Mouse (Mus musculus): ENCODE results near the gene Lamtor1. TPM values are rescaled to one million over a fixed set of nuclear protein-coding genes. Genes with fewer than 3 reads are reported as not detected.

The Lamtor1 gene
- total and polyA plus RNA-seq, 3 experiments, result 96.5 to 146 (median 136) TPM

GRCm38 (mm10) chr7:101967256-101967655, 61.6 kb downstream of the Lamtor1 start:
- H3K9me3 ChIP-seq (replicated peaks), result no peaks in the 10 kb centered on the region
- no peak for ATAC-seq (ENCODE audit: extremely low read depth, insufficient number of reproducible peaks, low FRiP score, poor library complexity, severe bottlenecking)
- H3K36me3 ChIP-seq (replicated peaks), result peaks cover 3% of the 10 kb centered on the region
- no peak for DNase-seq (ENCODE audit: low spot score)
- H3K27me3 ChIP-seq (ENCODE audit: insufficient read depth, low read length), result no peaks in the 10 kb centered on the region
- TF ChIP-seq TAL1 (conservative IDR thresholded peaks at IDR 0.05; ENCODE audit: low read depth, low read length) (no peak), POLR2AphosphoS5 (IDR thresholded peaks at IDR 0.05; ENCODE audit: insufficient replicate concordance, low read depth, low read length) (no peak), CTCF (IDR thresholded peaks at IDR 0.05; ENCODE audit: low read depth, low read length) (no peak), GATA2 (IDR thresholded peaks at IDR 0.05; ENCODE audit: borderline replicate concordance, low read depth, low read length) (no peak), GATA1 (IDR thresholded peaks at IDR 0.05; ENCODE audit: borderline replicate concordance, low read length) (no peak)
- peaks cover 52% of the 10 kb centered on the region for H3K4me1 ChIP-seq (ENCODE audit: insufficient read depth, low read depth, low read length)
- no peak overlapping the region for H3K4me3 ChIP-seq (ENCODE audit: low read depth, low read length)

- Histone ChIP-seq H3K4me3 (ENCODE audit: low read depth, low read length) (no peak overlapping the region), H3K36me3 (replicated peaks) (peaks cover 14% of the 10 kb centered on the region), H3K9me3 (replicated peaks) (no peaks in the 10 kb centered on the region), H3K4me1 (ENCODE audit: insufficient read depth, low read depth, low read length) (peaks cover 64% of the 10 kb centered on the region), H3K27me3 (ENCODE audit: insufficient read depth, low read length) (no peaks in the 10 kb centered on the region)
- TF ChIP-seq GATA1 (IDR thresholded peaks at IDR 0.05; ENCODE audit: borderline replicate concordance, low read length) (no peak), GATA2 (IDR thresholded peaks at IDR 0.05; ENCODE audit: borderline replicate concordance, low read depth, low read length) (no peak), CTCF (IDR thresholded peaks at IDR 0.05; ENCODE audit: low read depth, low read length) (no peak), POLR2AphosphoS5 (IDR thresholded peaks at IDR 0.05; ENCODE audit: insufficient replicate concordance, low read depth, low read length) (no peak), TAL1 (conservative IDR thresholded peaks at IDR 0.05; ENCODE audit: low read depth, low read length) (no peak)
- ATAC-seq (ENCODE audit: extremely low read depth, insufficient number of reproducible peaks, low FRiP score, poor library complexity, severe bottlenecking) (no peak), DNase-seq (ENCODE audit: low spot score) (no peak)
Observed at GRCm38 (mm10) chr7:101968751-101969150, 63.0 kb downstream of the Lamtor1 start.

GRCm38 (mm10) chr7:101969694-101970428, 64.2 kb downstream of the Lamtor1 start:
- Histone ChIP-seq H3K4me3 (ENCODE audit: low read depth, low read length) (peak overlapping the region; percentile 77), H3K27me3 (ENCODE audit: insufficient read depth, low read length) (no peaks in the 10 kb centered on the region), H3K4me1 (ENCODE audit: insufficient read depth, low read depth, low read length) (peaks cover 65% of the 10 kb centered on the region), H3K9me3 (replicated peaks) (no peaks in the 10 kb centered on the region), H3K36me3 (replicated peaks) (peaks cover 20% of the 10 kb centered on the region)
- ATAC-seq (ENCODE audit: extremely low read depth, insufficient number of reproducible peaks, low FRiP score, poor library complexity, severe bottlenecking) (no peak; the same call in 1 of the 2 replicates), DNase-seq (ENCODE audit: low spot score) (peak; percentile 76)
- TF ChIP-seq POLR2AphosphoS5 (IDR thresholded peaks at IDR 0.05; ENCODE audit: insufficient replicate concordance, low read depth, low read length), result no peak
- no peak for TF ChIP-seq GATA1 (IDR thresholded peaks at IDR 0.05; ENCODE audit: borderline replicate concordance, low read length)
- TF ChIP-seq CTCF (IDR thresholded peaks at IDR 0.05; ENCODE audit: low read depth, low read length), result no peak

GRCm38 (mm10) chr7:101970429-101970775, 64.7 kb downstream of the Lamtor1 start:
- ATAC-seq (ENCODE audit: extremely low read depth, insufficient number of reproducible peaks, low FRiP score, poor library complexity, severe bottlenecking) (0 out of 2 replicates have a peak, but pooled peaks have one; percentile 30), DNase-seq (ENCODE audit: low spot score) (peak; percentile 59)
- Histone ChIP-seq H3K9me3 (replicated peaks) (no peaks in the 10 kb centered on the region), H3K4me1 (ENCODE audit: insufficient read depth, low read depth, low read length) (peaks cover 64% of the 10 kb centered on the region), H3K4me3 (ENCODE audit: low read depth, low read length) (peak overlapping the region; percentile 77), H3K27me3 (ENCODE audit: insufficient read depth, low read length) (no peaks in the 10 kb centered on the region), H3K36me3 (replicated peaks) (peaks cover 25% of the 10 kb centered on the region)
- no peak for TF ChIP-seq TAL1 (conservative IDR thresholded peaks at IDR 0.05; ENCODE audit: low read depth, low read length)
- TF ChIP-seq POLR2AphosphoS5 (IDR thresholded peaks at IDR 0.05; ENCODE audit: insufficient replicate concordance, low read depth, low read length), result no peak
- no peak for TF ChIP-seq GATA2 (IDR thresholded peaks at IDR 0.05; ENCODE audit: borderline replicate concordance, low read depth, low read length)
- no peak for TF ChIP-seq GATA1 (IDR thresholded peaks at IDR 0.05; ENCODE audit: borderline replicate concordance, low read length)
- TF ChIP-seq CTCF (IDR thresholded peaks at IDR 0.05; ENCODE audit: low read depth, low read length), result no peak

GRCm38 (mm10) chr7:101970821-101971461, 65.2 kb downstream of the Lamtor1 start:
- TF ChIP-seq CTCF (IDR thresholded peaks at IDR 0.05; ENCODE audit: low read depth, low read length), result no peak
- TF ChIP-seq GATA2 (IDR thresholded peaks at IDR 0.05; ENCODE audit: borderline replicate concordance, low read depth, low read length), result no peak
- TF ChIP-seq GATA1 (IDR thresholded peaks at IDR 0.05; ENCODE audit: borderline replicate concordance, low read length), result no peak
- no peak for TF ChIP-seq POLR2AphosphoS5 (IDR thresholded peaks at IDR 0.05; ENCODE audit: insufficient replicate concordance, low read depth, low read length)
- no peak for TF ChIP-seq TAL1 (conservative IDR thresholded peaks at IDR 0.05; ENCODE audit: low read depth, low read length)
- Histone ChIP-seq H3K27me3 (ENCODE audit: insufficient read depth, low read length) (no peaks in the 10 kb centered on the region), H3K4me1 (ENCODE audit: insufficient read depth, low read depth, low read length) (peaks cover 60% of the 10 kb centered on the region), H3K36me3 (replicated peaks) (peaks cover 26% of the 10 kb centered on the region), H3K9me3 (replicated peaks) (no peaks in the 10 kb centered on the region), H3K4me3 (ENCODE audit: low read depth, low read length) (peak overlapping the region; percentile 77)
- ATAC-seq (ENCODE audit: extremely low read depth, insufficient number of reproducible peaks, low FRiP score, poor library complexity, severe bottlenecking) (peak; percentile 36; the same call in 1 of the 2 replicates), DNase-seq (ENCODE audit: low spot score) (peak; percentile 27)

GRCm38 (mm10) chr7:101971721-101972120, 66.0 kb downstream of the Lamtor1 start:
- Histone ChIP-seq H3K9me3 (replicated peaks) (no peaks in the 10 kb centered on the region), H3K4me1 (ENCODE audit: insufficient read depth, low read depth, low read length) (peaks cover 60% of the 10 kb centered on the region), H3K4me3 (ENCODE audit: low read depth, low read length) (no peak overlapping the region), H3K36me3 (replicated peaks) (peaks cover 33% of the 10 kb centered on the region), H3K27me3 (ENCODE audit: insufficient read depth, low read length) (no peaks in the 10 kb centered on the region)
- TF ChIP-seq GATA1 (IDR thresholded peaks at IDR 0.05; ENCODE audit: borderline replicate concordance, low read length), result no peak
- no peak for TF ChIP-seq TAL1 (conservative IDR thresholded peaks at IDR 0.05; ENCODE audit: low read depth, low read length)
- no peak for TF ChIP-seq CTCF (IDR thresholded peaks at IDR 0.05; ENCODE audit: low read depth, low read length)
- TF ChIP-seq POLR2AphosphoS5 (IDR thresholded peaks at IDR 0.05; ENCODE audit: insufficient replicate concordance, low read depth, low read length), result no peak
- TF ChIP-seq GATA2 (IDR thresholded peaks at IDR 0.05; ENCODE audit: borderline replicate concordance, low read depth, low read length), result no peak
- ATAC-seq (ENCODE audit: extremely low read depth, insufficient number of reproducible peaks, low FRiP score, poor library complexity, severe bottlenecking) (no peak), DNase-seq (ENCODE audit: low spot score) (no peak)

Measured in G1E (cell line).